Mouse (Mus musculus) myocyte (in vitro differentiated cells): ENCODE data around the gene Gemin2. TPM values are rescaled to one million over a fixed set of nuclear protein-coding genes. Genes with fewer than 3 reads are reported as not detected.

Experiments used
- H3K27me3 ChIP-seq: one replicate; pipeline ENCODE4 v1.6.1; 2011; ENCODE audit not compliant: control insufficient read depth, insufficient read depth, insufficient read length
- H3K36me3 ChIP-seq: one replicate; pipeline ENCODE4 v1.6.1; 2011; ENCODE audit not compliant: control insufficient read depth, insufficient read depth
- H3K4me2 ChIP-seq: one replicate; pipeline ENCODE4 v1.6.1; 2011; ENCODE audit warnings: low read depth, control low read depth
- H3K4me3 ChIP-seq: one replicate; pipeline ENCODE4 v1.5.1; 2011; ENCODE audit warnings: mild to moderate bottlenecking, control low read depth, moderate library complexity
- H3K79me2 ChIP-seq: one replicate; pipeline ENCODE4 v1.6.1; 2011; ENCODE audit not compliant: control insufficient read depth, insufficient read depth
- H3ac ChIP-seq: one replicate; pipeline ENCODE4 v1.6.1; 2011; ENCODE audit not compliant: control insufficient read depth, insufficient read length
- CEBPB ChIP-seq: IDR thresholded peaks from 2 replicates; pipeline ENCODE4 v1.6.1; 2011; ENCODE audit warnings: mild to moderate bottlenecking, moderate library complexity; ENCODE audit not compliant: poor library complexity, insufficient read depth, severe bottlenecking
- E2F4 ChIP-seq: IDR thresholded peaks from one replicate; pipeline ENCODE4 v1.6.1; 2011; ENCODE audit warnings: mild to moderate bottlenecking, control low read depth, moderate library complexity; ENCODE audit not compliant: insufficient read depth
- MAX ChIP-seq: IDR thresholded peaks from one replicate; pipeline ENCODE4 v1.6.1; 2011; ENCODE audit warnings: low read depth, mild to moderate bottlenecking, control low read depth
- MYOD1 ChIP-seq, 3 experiments: IDR thresholded peaks; one replicate each; pipeline ENCODE4 v1.6.1; 2011; ENCODE audit warnings: control low read depth in 2 of 3, low read depth in 2 of 3, mild to moderate bottlenecking in 2 of 3, moderate library complexity in 1 of 3; ENCODE audit not compliant: insufficient read length in 2 of 3, control insufficient read depth in 1 of 3
- MYOG ChIP-seq, 3 experiments: IDR thresholded peaks; one replicate each; pipeline ENCODE4 v1.6.1; 2011; ENCODE audit warnings: control low read depth in 2 of 3, low read depth in 2 of 3, mild to moderate bottlenecking in 2 of 3; ENCODE audit not compliant: insufficient read length in 2 of 3, control insufficient read depth in 1 of 3, insufficient read depth in 1 of 3
- POLR2A ChIP-seq: IDR thresholded peaks from one replicate; pipeline ENCODE4 v1.6.1; 2011; ENCODE audit warnings: low read depth, mild to moderate bottlenecking, control low read depth, moderate library complexity; ENCODE audit not compliant: insufficient read length
- POLR2AphosphoS2 ChIP-seq: IDR thresholded peaks from one replicate; pipeline ENCODE4 v1.6.1; 2011; ENCODE audit warnings: low read depth, control low read depth; ENCODE audit not compliant: insufficient read length
- REST ChIP-seq: IDR thresholded peaks from one replicate; pipeline ENCODE4 v1.6.1; 2011; ENCODE audit warnings: mild to moderate bottlenecking, control low read depth, moderate library complexity; ENCODE audit not compliant: insufficient read depth, insufficient read length
- SRF ChIP-seq: IDR thresholded peaks from one replicate; pipeline ENCODE4 v1.6.1; 2011; ENCODE audit warnings: low read depth; ENCODE audit not compliant: control insufficient read depth, insufficient read length
- TCF12 ChIP-seq: IDR thresholded peaks from one replicate; pipeline ENCODE4 v1.6.1; 2011; ENCODE audit warnings: mild to moderate bottlenecking, control low read depth; ENCODE audit not compliant: poor library complexity, insufficient read depth, severe bottlenecking
- TCF3 ChIP-seq: IDR thresholded peaks from one replicate; pipeline ENCODE4 v1.6.1; 2011; ENCODE audit warnings: low read depth, control low read depth; ENCODE audit not compliant: insufficient read length
- USF1 ChIP-seq: IDR thresholded peaks from one replicate; pipeline ENCODE4 v1.6.1; 2011; ENCODE audit warnings: low read depth, mild to moderate bottlenecking, control low read depth, moderate library complexity
- polyA plus RNA-seq: library from polyadenylated mRNA; unstranded; fragments of >200 nt; fragmentation: generic; extraction: Trizol; gene quantifications from one replicate; pipeline ENCODE4 v1.2.1, GENCODE M21; 2012; ENCODE audit warnings: missing spikeins

Gemin2 gene
- polyA plus RNA-seq, 1 experiment = 10.2 TPM

DNA sequence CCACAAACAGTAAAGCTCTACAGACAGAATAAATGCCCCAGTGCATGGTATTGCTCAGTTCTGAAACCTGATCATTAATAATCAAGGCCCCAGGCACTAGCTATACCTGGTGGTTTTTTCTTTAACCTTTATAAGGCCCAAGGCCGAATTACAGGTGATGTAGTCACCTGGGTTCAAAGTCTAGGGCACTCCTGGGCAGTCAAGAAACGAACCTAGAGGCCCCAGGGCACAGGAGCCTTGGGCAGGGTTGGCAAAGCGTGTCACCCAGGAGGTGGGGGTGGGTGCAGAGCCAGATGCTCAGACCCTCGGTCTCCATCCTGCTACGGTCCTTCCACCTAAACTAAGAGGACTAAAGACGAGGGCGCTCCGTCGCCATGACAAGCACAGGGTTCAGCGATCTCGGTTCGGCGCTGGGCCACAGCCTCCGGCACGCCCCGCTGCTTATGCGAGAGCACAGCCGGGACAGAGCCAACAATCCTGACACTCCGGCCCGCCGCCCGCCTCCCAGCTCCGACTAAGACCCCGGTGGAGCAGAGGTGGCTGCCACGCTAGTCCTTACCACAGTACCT is 1.8 kb upstream of the Gemin2 start:
- no peak for TF ChIP-seq POLR2A
- no peak for TF ChIP-seq USF1
- TF ChIP-seq CEBPB = no peak
- TF ChIP-seq MYOG (IDR thresholded peaks at IDR 0.05; ENCODE audit: control insufficient read depth in 1 of 3, insufficient read depth in 1 of 3, insufficient read length in 2 of 3, low read depth in 2 of 3) = no peak
- no peak for TF ChIP-seq POLR2AphosphoS2
- no peak for TF ChIP-seq SRF
- TF ChIP-seq E2F4 = no peak
- TF ChIP-seq REST = no peak
- TF ChIP-seq MYOD1 (IDR thresholded peaks at IDR 0.05; ENCODE audit: control insufficient read depth in 1 of 3, insufficient read length in 2 of 3, low read depth in 2 of 3) = no peak
- TF ChIP-seq TCF3 = no peak
- TF ChIP-seq MAX = no peak
- TF ChIP-seq TCF12 = no peak
- peak overlapping the region; percentile 50 for H3K4me3 ChIP-seq
- peaks cover 9% of the 10 kb centered on the region for H3K36me3 ChIP-seq
- peaks cover 41% of the 10 kb centered on the region for H3K79me2 ChIP-seq
- H3K27me3 ChIP-seq = no peaks in the 10 kb centered on the region
- H3ac ChIP-seq = peak overlapping the region; percentile 80
- H3K4me2 ChIP-seq = peak overlapping the region; percentile 75

DNA sequence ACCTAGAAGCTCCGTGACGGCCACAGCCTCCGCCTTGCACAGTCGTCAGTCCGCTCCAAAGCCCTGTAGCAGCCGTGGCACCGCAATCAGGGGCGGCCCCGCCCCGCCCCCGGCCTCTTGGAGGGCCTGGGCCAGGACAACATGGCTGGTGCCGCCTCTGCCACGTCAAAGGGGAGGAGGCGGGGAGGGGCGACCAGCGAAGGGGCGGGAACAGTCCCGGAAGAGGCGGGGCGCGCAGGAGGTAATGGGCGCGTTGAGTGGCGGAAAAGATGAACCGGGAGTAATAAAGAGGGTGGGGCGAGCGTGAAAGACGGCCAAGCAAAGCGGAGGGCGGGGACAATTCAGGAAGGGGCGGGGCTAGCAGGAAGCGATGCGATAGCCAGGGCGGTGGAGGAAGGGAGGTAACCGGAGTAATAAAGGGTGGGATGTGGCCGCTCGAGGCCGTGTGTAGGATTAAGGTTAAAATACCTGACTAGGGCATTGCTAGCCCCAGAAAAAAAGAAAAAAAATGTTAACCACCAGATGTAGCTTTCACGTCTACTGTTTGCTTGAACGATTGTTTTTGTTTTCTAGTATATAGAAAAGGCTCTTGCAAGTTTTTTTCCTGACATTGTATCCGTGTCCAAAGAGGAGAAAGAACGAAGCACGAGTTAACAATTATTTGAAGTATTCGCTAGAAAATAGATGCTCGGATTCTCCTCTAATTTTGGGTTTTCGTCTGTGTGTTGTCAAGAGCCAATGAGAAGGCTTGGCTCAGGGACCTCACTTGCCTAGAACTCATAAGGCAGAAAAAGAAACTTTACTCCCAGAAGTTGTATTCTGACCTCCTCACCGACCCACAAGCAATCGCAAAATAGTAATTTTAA is 1.1 kb upstream of the Gemin2 start, which contains the start of gene Sec23a:
Gene Sec23a, minus strand, starts transcription at position 174 of the 866 bp plus-strand sequence.
- peak within 1 kb of the TSS; percentile 50 for H3K4me3 ChIP-seq
- H3K27me3 ChIP-seq = no peaks in the 10 kb centered on the region
- H3K36me3 ChIP-seq = peaks cover 6% of the 10 kb centered on the region
- peak; percentile 86 for TF ChIP-seq POLR2AphosphoS2
- TF ChIP-seq POLR2A = peak; percentile 79
- no peak for TF ChIP-seq MYOD1 (IDR thresholded peaks at IDR 0.05; ENCODE audit: control insufficient read depth in 1 of 3, insufficient read length in 2 of 3, low read depth in 2 of 3)
- TF ChIP-seq E2F4 = peak; percentile 0
- H3K4me2 ChIP-seq = peak within 1 kb of the TSS; percentile 87
- peaks cover 41% of the 10 kb centered on the region for H3K79me2 ChIP-seq
- H3ac ChIP-seq = peak within 1 kb of the TSS; percentile 80

DNA sequence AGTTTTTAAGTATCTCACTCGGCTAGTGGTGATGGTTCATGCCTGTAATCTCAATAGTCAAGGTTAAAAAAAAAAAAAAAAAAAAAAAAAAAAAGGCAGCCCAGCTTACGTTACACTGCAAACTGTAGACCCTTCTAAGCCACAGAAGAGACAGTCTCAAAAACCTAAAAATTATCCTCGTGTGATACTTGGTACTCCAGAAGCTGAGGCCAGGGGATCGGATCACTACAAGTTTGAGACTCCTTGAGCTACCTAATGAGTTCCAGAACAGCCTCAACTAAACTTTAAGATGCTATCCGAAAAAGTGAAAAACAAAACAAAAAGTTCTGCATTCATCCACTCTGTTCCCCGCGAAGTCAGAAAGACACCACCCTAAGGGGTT is 492 bp upstream of the Gemin2 start:
- peak overlapping the region; percentile 87 for H3K4me2 ChIP-seq
- peak overlapping the region; percentile 24 for H3ac ChIP-seq
- H3K27me3 ChIP-seq = no peaks in the 10 kb centered on the region
- peaks cover 7% of the 10 kb centered on the region for H3K36me3 ChIP-seq
- H3K79me2 ChIP-seq = peaks cover 38% of the 10 kb centered on the region
- peak overlapping the region; percentile 50 for H3K4me3 ChIP-seq
- TF ChIP-seq MYOD1 (IDR thresholded peaks at IDR 0.05; ENCODE audit: control insufficient read depth in 1 of 3, insufficient read length in 2 of 3, low read depth in 2 of 3) (no peak), TCF3 (no peak)

DNA sequence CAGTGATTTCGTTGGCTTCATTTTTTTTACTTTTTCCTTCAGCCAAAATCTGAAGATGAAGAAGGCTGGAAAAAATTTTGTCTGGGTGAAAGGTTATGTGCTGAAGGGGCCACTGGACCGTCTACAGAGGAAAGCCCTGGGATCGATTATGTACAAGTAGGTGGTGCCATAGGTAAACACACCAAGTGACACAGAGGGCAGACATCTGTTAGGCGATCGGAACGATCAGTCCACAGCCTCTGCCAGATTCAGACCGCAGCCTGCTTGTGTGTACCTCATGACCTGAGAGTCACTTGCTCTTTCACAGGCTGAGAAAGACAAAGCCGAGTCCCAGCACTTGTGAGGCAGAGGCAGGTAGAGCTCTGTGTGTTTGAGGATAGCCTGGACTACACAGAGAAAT is 4.8 kb downstream of the Gemin2 start:
- H3K4me3 ChIP-seq = no peak overlapping the region
- H3K27me3 ChIP-seq = no peaks in the 10 kb centered on the region
- no peak overlapping the region for H3ac ChIP-seq
- H3K36me3 ChIP-seq = peaks cover 34% of the 10 kb centered on the region
- H3K4me2 ChIP-seq = no peak overlapping the region
- H3K79me2 ChIP-seq = peaks cover 9% of the 10 kb centered on the region
- TF ChIP-seq MYOD1 (IDR thresholded peaks at IDR 0.05; ENCODE audit: control insufficient read depth in 1 of 3, insufficient read length in 2 of 3, low read depth in 2 of 3) (no peak), TCF3 (no peak), CEBPB (no peak), MAX (no peak), POLR2AphosphoS2 (no peak), REST (no peak), MYOG (IDR thresholded peaks at IDR 0.05; ENCODE audit: control insufficient read depth in 1 of 3, insufficient read depth in 1 of 3, insufficient read length in 2 of 3, low read depth in 2 of 3) (no peak), POLR2A (no peak), TCF12 (no peak)

DNA sequence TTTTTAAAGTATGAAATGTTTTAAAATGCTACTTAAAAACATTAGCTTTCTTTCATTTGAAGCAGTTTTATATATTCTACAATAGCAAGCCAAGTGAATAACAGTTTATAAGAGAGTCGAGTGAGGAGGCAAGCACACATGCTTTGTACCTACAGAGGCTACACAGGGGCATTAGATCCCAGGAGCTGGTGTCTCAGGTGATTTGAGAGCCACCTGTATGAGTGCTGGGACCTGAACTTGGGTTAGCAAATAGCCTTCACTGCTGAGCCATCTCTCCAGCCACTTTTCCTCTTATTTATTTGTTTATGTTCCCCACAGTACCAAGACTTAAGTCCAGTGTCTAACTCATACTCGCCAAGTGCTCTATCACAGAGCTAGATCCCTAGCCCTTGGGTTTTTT is 6.7 kb downstream of the Gemin2 start:
- TF ChIP-seq MAX (no peak), MYOG (IDR thresholded peaks at IDR 0.05; ENCODE audit: control insufficient read depth in 1 of 3, insufficient read depth in 1 of 3, insufficient read length in 2 of 3, low read depth in 2 of 3) (no peak)

More for the DNA sequence above, 6.7 kb downstream of the Gemin2 start:
- no peak overlapping the region for H3ac ChIP-seq
- H3K27me3 ChIP-seq = no peaks in the 10 kb centered on the region
- H3K4me3 ChIP-seq = no peak overlapping the region
- peaks cover 37% of the 10 kb centered on the region for H3K36me3 ChIP-seq
- H3K79me2 ChIP-seq = no peaks in the 10 kb centered on the region
- no peak overlapping the region for H3K4me2 ChIP-seq
